Mouse (Mus musculus): ENCODE data around the gene Pex11g. TPM values are rescaled to one million over a fixed set of nuclear protein-coding genes. Genes with fewer than 3 reads are reported as not detected.

The Pex11g gene
- 1 to 10 TPM; 2.0 to 3.2 (median 2.7) TPM for total RNA-seq (2022)

DNA sequence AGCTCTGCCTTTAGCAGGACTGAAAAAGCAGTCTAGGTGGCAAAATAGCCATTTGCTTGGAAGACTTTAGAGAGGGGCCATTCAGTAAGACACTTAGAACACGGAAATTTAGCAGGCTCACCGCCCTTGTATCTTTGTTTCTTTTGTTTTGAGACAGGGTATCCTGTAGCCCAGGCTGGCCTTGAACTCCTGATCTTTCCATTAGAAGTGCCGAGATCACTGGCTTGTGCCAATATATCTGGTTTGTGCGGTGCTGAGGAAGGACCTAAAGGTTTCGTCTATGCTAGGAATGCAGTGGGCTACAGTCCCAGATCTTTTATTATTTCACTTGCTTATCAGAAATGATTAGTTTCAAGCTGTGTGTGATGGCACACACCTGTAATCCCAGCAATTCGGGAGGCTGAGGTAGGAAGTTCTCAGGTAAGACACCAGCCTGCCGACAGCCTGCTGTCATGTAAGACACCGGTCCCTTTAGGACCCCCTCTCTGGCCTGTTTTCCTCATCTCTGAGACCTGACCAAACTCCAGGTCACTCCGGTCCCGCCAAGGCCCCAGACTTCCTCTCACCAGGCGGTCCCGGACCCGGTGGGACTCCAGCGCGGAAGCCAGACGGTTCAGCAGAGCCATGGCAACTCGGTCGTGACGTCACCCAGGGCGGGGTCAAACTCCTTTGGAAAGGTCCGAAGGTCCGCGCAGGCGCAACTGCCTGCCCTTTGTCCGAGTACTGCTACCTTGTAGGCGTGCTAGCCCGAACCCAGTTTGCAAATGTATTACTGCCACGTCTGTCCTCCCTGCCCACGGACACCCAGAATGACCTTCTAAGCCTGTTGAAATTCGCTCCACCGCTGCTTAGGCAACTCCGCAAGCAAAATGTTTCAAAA, at the start of gene Pex11g:
Gene Pex11g, minus strand, starts transcription at position 675 of the 880 bp plus-strand sequence.
- DNase-seq (ENCODE audit: low spot score in 2 of 2), result peak; percentile 95 to 96

DNA sequence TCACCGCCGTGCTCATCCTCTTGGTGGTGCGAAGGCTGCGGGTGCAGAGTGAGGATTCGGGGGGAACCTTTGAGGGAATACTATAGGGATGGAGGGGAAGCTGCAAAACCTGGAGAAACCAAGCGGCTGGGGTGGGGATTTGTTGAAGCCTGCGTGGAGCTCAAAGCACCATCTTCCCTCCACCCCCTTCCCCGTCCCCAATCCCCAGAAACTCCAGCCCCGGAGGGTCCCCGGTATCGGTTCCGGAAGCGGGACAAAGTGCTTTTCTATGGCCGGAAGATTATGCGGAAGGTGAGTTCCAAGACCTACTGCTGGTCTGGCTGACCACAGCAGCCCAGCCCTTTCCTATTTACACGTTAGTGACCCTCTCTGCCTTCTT, 49.6 kb upstream of the Pex11g start:
- no peak for DNase-seq (ENCODE audit: low spot score in 2 of 2)

DNA sequence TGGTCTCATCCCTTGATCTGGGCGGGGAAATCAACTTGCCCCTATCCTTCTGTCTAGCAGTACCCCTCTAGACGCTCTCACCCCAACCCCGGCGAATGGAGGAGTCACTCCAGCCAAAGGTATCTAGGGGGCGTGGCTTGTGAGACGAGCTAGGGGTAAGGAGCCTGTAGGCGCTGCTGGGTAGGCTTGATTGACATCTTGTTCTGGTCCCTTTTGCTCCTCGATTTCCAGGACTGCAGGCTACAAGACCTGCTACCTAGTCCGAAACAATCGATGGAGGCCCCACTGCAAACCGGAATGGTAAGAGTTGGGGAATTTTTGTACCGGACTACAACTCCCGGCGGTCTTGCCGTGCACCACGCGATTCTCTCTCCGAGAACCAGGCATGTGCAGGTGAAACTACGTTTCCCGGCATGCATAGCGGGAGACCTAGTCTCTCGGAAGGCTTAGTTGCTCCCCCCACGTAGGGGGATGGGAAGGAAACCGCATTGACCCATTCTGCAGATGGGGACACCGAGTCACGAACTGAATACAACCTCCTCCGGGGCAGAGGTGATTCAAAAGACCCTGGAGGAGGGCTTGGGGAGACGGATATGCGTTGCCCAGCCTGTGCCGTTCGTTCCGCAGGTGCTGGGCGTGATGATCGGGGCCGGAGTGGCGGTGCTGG, 49.1 kb upstream of the Pex11g start:
- DNase-seq (ENCODE audit: low spot score in 2 of 2), result peak; percentile 87 to 89

DNA sequence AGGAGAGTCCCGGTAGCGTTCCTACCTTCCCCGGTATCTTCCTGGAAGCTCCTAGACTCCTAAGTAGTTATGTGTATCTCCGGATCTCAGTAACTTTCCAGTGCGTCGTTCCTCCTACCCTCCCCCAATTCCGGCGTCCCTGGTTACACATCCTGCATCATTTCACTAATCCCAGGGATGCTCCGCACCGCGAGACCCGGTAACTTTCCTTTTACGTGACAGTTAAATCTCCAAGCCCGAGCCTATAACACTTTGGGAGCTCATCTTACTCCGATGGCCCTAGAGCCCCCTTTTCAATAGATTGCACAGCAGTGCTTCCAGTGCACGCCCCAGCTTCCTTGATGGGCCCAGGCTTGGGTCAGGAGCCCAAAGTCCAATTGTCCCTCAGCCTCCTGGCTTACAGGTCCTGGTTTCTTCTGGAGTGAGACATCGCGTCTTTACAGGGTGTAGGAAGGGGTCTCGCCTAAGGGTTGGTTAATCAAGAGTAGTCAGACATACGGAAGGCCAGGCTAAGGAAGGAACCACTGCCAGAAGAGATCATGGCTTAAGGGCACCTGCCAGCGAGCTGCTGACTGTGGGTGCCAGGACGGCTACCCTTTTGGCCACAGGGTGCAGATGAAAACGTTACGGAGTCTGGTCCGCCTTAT, 48.4 kb upstream of the Pex11g start:
- peak in 1 of 2 experiments; percentile 18 for DNase-seq (ENCODE audit: low spot score in 2 of 2)

DNA sequence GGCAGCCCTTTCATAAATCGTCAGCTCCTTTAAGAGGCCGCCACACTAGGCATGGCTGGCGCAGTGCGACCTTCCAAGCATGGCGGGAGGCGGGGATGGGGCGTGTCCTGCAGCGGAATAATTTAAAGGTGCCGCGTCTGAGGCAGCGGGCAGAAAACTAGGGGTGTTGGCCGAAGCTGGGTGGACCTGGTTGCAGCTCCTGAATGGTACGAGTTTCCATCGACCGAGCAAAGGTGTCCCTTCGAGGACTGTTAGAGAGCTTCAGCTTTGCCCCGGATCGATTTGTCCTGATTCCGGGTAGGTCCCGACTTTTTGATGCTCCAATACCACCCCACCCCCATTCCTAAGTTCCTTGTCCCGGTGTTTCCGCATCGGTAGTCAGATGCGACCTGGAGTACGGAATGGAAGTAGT, 47.8 kb upstream of the Pex11g start, which contains the start of gene Pnpla6:
Gene Pnpla6, plus strand, starts transcription at position 125 of the 412 bp plus-strand sequence.
- peak; percentile 84 for DNase-seq (ENCODE audit: low spot score in 2 of 2)

DNA sequence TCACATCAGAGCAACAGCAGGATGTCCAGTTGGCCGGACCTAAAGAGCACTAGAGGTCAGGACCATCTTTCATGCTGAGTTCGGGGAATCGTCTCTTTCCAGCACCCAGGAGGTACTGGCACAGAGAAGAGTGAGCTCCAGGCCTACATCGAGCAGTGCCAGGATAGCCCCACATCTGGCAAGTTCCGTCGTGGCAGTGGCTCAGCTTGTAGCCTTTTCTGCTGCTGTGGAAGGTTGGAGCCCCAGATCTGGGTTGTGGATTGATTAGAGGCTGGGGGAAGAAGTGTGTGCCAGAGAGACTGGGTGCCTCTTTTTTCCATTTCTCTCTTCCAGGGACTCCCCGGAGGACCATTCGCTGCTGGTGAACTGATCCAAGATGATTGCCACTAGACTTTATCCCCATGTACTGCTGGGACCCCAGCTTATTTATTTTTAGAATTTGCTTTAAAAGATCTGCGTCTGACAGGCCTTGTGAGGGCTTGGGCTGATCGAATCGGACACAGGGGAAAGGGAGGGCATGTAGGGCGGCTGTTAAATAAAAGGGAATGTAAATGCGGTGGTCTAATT, 47.3 kb upstream of the Pex11g start:
- no peak for DNase-seq (ENCODE audit: low spot score in 2 of 2)

DNA sequence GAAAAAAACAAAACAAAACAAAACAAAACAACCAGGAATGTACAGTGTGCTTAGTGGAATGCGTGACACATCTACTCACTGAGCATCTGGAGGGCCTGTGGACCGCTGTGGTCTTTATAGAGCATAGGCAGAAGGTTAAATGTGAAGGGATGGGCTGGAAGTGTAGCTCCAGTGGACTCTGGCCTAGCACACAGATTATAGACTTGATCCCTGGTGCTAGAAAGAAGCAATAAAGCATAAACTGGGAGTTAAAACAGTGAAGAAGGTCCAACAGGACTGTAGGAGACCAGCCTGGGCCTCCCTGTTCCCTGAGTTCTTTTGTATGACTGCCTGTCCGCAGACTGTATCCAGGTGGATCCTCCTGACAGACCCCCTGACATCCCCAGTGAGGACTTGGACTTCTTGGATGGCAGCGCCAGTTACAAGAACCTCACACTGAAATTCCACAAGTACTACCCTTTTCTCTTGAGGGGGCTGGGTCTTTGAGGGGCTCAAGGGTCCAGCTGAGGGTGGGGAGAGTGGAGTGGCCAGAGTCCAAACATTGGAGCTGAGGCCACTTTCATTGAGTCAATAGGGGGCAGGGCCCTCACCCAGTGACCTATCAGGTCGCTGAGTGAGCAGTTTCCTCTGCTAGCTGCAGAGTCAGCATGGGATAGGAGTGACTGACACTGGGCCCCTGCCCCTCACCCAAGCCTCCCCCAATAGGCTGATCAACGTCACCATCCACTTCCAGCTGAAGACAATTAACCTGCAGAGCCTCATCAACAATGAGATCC, 40.7 kb upstream of the Pex11g start:
- no peak for DNase-seq (ENCODE audit: low spot score in 2 of 2)

DNA sequence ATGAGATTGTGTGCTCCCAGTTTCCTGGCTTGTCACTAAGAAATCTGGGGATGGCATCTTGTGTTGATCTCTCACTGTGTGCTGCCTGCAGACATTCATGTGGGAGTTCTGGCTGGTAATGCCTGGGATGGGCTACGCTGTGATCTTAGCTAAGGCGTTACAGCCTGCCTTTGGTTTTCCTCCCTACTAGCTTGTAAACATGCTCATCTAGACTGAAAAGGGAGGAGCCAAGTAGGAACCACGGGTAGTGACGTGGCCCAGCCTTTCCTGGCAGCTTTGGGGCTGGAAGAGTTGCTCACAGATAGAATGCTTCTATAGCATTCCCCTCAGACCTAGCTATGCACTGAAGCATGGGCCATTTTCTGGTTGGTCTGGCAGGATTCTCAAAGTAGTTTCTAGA, 34.7 kb upstream of the Pex11g start:
- no peak for DNase-seq (ENCODE audit: low spot score in 2 of 2)

DNA sequence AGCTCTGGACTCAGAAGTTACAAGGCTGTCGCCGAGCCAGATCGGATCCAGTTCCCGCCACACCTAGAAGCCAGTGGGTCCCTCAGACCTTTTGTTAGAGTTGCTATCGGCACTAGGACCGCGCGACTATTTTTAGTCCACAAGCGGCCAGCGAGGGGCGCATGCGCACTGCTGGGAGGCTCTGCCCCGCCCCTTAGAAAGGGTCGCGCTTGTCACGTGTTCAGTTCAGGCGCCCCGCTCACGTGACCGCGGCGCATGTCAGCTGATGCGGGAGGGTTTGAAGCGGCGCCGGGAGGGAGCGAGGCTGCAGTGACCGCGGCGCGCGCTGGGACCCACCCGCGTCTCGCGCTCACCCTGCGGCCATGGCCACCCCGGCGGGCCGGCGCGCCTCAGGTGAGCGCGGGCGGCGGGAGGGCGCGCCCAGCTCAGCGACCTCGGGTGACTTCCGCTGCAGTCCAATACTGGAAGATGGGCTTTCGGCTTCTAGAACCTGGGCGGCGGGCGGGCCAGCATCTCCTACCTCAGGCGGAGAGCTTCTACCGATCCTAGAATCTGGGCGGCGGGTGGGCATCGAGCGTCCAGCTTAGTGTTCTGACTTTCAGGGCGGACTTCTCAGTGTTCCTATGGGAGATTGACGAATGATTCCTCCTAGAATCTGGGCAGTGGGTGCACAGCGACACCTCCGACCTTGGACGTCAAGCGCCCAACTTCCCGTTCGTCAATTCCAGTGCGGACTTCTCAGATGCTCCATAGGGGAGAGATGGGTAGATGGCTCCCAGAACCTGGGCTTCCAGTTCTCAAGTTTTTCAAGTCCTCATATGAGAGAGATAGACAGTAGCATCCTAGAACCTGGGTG, 33.0 kb upstream of the Pex11g start, which contains the start of gene Mcoln1:
Gene Mcoln1, plus strand, starts transcription at position 223 of the 856 bp plus-strand sequence.
- DNase-seq (ENCODE audit: low spot score in 2 of 2), result peak; percentile 97 to 98

DNA sequence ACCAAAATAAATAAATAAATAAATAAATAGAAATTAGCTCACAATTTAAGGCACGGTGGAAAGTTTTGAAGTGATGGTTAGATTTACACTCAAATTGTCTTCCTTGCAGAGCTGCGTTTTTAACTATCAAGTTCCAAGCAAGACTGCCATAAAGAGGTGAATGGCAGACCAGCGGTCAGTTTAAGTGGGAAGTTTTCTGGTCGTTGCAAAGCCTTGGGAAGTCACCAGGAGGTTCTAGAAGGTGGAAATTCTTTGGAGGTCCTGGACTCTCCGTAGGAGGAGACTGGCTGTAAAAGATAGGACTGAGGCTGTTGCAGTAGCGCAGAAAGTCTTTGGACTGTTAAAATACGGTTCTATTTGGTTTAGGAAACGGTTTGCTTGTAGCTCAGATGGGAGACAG, 32.3 kb upstream of the Pex11g start:
- DNase-seq (ENCODE audit: low spot score in 2 of 2), result no peak

DNA sequence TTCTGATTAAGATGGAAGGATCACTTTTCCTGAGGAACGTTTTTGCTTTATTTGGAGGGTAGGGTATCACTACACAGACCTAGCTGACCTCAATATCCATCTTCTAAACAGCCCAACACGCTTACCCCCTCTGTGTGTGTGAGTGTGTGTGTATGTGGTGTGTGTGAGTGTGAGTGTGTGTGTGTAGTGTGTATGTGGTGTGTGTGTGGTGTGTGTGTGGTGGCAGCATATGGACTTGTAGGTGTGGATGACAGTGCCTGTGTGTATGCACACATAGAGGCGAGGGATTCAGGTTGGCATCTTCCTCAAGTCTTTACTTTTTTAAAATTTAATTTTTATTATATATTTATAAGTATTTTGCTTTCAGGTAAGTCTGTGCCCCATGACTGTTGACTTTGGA, 31.1 kb upstream of the Pex11g start:
- no peak for DNase-seq (ENCODE audit: low spot score in 2 of 2)

DNA sequence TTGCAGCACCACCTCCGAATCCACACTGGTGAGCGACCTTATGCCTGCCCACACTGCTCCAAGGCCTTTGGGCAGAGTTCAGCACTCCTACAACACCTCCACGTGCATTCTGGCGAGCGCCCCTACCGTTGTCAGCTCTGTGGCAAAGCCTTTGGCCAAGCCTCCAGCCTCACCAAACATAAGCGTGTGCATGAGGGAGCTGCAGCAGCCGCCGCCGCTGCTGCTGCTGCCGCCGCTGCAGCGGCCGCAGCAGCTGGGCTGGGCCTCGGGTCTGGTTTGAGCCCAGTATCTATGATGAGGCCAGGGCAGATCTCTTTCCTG, 28.9 kb upstream of the Pex11g start:
- no peak for DNase-seq (ENCODE audit: low spot score in 2 of 2)

DNA sequence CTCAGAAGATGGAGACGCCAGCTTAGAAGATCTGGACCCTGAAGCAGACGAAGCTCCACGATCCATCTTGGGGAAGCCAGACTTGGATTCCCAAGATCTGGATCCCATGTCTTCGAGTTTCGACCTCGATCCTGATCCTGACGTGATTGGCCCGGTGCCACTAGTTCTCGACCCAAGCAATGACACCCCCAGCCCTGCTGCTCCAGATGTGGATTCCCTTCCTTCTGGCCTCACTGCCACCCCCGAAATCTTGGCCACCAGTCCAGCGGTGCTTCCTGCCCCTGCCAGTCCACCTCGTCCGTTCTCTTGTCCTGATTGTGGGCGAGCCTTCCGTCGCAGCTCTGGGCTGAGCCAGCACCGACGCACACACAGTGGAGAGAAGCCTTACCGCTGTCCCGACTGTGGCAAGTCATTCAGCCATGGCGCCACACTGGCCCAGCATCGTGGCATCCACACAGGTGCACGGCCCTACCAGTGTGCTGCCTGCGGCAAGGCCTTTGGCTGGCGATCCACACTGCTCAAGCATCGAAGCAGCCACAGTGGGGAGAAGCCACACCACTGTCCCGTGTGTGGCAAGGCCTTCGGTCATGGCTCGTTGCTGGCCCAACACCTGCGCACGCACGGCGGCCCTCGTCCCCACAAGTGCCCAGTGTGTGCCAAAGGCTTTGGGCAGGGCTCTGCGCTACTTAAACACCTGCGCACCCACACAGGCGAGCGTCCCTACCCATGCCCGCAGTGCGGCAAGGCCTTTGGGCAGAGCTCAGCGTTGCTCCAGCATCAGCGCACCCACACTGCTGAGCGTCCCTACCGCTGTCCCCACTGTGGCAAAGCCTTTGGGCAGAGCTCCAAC, 28.3 kb upstream of the Pex11g start:
- no peak for DNase-seq (ENCODE audit: low spot score in 2 of 2)

DNA sequence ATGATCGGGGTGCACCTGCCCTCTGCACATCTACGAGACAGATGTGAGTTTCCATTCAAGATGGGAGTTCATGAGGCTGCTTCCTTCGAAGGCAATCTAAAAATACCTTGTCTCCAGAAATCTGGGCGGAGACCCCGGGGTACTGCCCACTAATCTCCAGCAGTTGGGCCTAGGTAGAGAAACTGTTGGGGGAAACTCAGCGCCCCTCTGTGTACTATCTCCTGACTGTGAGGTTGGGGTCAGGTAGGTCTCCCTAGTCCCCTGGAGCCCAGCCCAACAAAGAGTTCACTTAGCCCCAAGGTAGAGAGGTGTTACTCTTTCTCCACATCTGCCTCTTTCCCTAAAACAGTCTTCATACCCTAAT, 26.3 kb upstream of the Pex11g start:
- DNase-seq (ENCODE audit: low spot score in 2 of 2), result no peak

DNA sequence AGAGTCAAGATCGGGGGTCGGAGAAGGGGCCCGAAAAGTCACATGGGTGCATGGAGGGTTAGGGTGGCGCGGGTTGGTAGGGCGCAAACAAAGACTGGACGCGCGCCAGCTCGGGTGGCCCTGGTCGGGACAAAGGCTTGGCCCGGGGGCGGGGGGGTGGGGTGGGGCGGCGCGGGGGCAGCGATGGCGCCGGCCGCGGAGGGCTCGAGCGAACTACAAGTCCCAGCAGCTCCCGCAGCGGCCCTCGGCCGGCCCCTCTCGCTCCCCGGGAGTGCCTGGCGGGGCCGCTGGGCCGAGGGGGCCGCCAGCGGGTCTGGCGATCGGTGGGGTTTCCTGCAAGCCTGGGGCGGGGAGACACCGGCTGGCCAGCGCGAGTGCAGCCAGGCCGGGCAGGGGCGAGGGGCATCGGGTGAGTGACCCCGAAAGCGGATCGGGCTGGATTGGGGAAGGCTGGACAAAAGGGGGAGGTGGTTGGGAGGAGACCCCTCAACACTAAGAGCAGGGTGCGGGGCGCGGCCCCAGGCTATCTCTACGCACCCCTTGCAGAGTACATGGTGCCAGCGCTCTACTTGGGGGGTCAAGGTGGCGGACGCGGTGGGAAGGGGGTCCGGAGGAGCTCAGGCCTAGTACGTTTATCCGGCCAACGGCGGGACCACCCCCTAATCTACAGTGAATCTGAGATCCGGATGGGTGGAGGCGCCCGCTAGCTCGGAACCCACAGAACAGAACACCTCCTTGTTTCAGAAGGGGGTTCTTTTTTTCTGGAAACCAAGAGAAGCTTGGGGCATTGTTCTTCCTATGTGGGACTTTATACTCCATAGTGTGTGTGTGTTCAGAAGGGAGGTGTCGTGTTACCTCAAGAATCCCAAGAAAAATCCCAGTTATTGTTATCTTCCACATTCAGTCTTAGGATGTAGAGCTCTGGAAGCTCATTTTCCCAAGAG, 25.7 kb upstream of the Pex11g start, which contains the start of gene Zfp358:
Gene Zfp358, plus strand, starts transcription at position 238 of the 944 bp plus-strand sequence.
- DNase-seq (ENCODE audit: low spot score in 2 of 2), result peak; percentile 50 to 67

DNA sequence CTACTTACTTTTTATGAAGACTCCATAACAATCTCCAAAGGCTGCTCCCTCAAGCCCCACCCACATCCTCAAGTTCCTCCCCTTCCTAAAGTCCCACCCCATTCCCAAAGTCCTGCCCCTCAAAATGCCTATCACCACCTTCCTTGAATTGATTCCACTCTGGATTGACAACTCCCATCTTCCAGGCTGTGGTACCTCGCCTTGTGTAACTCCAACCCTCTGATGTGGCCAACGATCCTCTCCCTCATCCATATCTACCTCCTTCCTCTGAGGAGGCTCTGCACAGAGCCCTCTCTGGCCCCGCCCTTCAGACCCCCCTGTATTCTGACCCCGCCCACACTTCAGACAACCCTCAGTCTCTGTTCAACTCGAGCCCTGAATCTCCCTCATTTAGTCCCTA, 17.7 kb upstream of the Pex11g start:
- DNase-seq (ENCODE audit: low spot score in 2 of 2), result no peak

DNA sequence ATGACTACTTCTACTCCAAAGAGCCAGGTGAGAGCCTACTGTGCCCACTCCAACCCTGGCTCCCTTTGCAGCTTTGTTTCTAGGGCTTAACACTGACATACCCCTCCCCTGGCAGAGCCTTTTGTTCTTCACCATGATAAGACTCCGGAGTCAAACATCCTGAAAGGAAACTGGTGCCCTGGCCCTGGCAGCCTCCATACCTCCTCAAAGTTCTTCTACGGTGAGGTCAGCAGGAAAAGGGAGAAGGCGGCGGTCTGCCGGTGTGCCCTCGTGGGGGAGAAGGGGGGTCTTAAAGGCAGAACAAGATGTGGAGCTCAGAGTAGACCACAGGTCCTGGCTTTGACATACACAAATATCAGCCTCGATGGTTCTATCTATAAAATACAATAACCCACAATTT, 16.1 kb upstream of the Pex11g start:
- DNase-seq (ENCODE audit: low spot score in 2 of 2), result no peak

DNA sequence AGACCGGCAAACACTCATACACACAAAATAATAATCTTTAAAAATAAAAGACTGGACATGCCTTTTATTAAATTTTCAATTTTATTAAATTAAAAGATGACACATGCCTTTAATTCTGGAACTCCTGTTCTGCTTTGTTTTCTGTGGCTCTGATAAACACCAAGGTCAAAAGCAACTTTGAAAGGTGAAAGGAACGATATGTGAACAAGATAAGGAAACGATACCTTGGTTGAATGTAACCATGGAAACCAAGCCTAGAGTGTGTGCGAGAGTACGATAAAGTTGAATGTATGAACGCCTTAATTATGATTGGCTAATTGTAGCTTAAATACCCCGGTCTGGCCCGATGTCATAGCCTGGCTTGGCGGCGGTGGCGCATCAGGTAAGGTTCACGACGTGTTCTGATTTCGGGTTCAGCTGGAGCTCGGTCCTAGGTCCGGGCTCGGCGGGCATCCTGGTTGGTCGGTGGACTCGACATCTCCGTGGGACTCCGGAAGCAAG, 14.8 kb upstream of the Pex11g start:
- no peak for DNase-seq (ENCODE audit: low spot score in 2 of 2)

All from gastrocnemius, adult 8-10 months (tissue).